In the genomic region with DNA sequence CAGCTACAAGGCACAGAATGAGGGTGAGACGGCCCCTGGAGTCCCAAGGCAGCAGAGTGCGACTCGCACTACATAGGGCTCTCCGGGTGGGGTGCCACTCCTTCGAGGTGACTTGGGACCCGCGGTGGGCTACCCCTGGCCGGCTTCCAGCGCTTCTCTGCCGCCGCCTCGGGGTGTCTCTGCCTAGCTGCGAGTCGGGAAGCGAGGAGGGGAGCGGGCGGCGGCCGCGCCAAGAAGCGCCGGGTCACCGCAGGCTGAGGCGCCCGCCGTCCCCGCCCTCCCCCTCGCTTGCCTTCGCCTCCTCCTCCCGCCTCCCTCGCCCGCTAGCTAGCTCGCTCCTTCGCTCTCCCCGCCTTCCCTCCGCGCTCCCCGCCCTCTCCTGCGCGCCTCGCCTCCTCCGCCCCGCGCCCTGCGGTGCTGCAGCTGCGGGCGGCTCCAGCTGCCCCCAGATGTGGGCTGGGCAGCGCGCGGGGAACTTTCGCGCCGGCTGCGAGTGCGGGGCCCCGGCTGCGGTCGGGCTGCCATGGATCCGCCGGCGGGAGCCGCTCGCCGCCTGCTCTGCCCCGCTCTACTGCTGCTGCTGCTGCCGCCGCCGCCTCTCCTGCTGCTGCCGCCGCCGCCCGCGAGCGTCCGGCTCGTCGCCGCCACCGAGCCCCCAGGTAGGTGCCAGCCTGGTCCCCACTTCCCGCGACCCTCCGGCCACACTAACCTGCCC, we compare ENCODE assay signal across 8 mouse cellular contexts. TPM values are rescaled to one million over a fixed set of nuclear protein-coding genes. Genes with fewer than 3 reads are reported as not detected.
DNase-seq lines count a peak whose midpoint lies in the region; ATAC-seq and TF ChIP-seq lines count a peak whose summit lies in the region.

Gene Adamts2 (plus strand): TSS at position 444 of the 715 bp plus-strand sequence.

- peak within 1 kb of the TSS; percentile 72 to 78 for H3K4me3 ChIP-seq in ES-E14 (ENCODE audit: insufficient read depth in 1 of 2, low read depth in 1 of 2, low read length in 2 of 2, poor library complexity in 1 of 2, severe bottlenecking in 1 of 2)
- H3K4me3 ChIP-seq in forebrain, embryonic 16.5 days (replicated peaks; ENCODE audit: low read length), result peak within 1 kb of the TSS; percentile 71

- ATAC-seq in forebrain, embryonic 16.5 days, result peak; percentile 84
- no peak for ATAC-seq in inflammation-experienced regulatory T-cells, adult 6 months

- H3K36me3 ChIP-seq in ES-E14 (ENCODE audit: control insufficient read depth, insufficient read depth, low read length, poor library complexity, severe bottlenecking), result no peaks in the 10 kb centered on the region
- H3K36me3 ChIP-seq in forebrain, embryonic 16.5 days (ENCODE audit: control insufficient read depth, insufficient read depth), result no peaks in the 10 kb centered on the region

- no peaks in the 10 kb centered on the region for H3K4me1 ChIP-seq in ES-E14 (ENCODE audit: control insufficient read depth in 2 of 2, insufficient read depth in 2 of 2, low read length in 2 of 2, poor library complexity in 1 of 2)
- H3K4me1 ChIP-seq in forebrain, embryonic 16.5 days (replicated peaks; ENCODE audit: control insufficient read depth, insufficient read depth, low read length), result peaks cover 18% of the 10 kb centered on the region

- H3K27ac ChIP-seq in ES-E14 (ENCODE audit: insufficient read depth, low read depth, low read length, poor library complexity, severe bottlenecking), result no peak within 1 kb of the TSS
- no peak within 1 kb of the TSS for H3K27ac ChIP-seq in forebrain, embryonic 16.5 days (ENCODE audit: low read length)

- in situ Hi-C loops in ES-E14 (cut with MboI; ENCODE audit: low sequenced_read_pairs in 2 of 2, unreplicated experiment in 2 of 2), result no loop called here

- DNase-seq in ES-E14 (ENCODE audit: low read depth, low spot score), result no peak
- peak; percentile 73 for DNase-seq in brain, adult 2 months (ENCODE audit: low read depth, low spot score)
- DNase-seq in heart, postnatal 25 days (ENCODE audit: low spot score), result peak; percentile 70
- DNase-seq in layer of hippocampus, postnatal 36 days, result peak in 1 of 2 experiments; percentile 55
- DNase-seq in lung, postnatal 4 days, result peak; percentile 79 to 87
- DNase-seq in right cerebral cortex, postnatal 14 days, result peak; percentile 50

- under 1% methylated on average over 75 of the region's 82 CpGs for WGBS in forebrain, embryonic 16.5 days

- H3K27me3 ChIP-seq in forebrain, embryonic 16.5 days (replicated peaks; ENCODE audit: control insufficient read depth, insufficient read depth, low read length), result peaks cover 43% of the 10 kb centered on the region

- peak within 1 kb of the TSS; percentile 67 for H3K9ac ChIP-seq in ES-E14 (ENCODE audit: insufficient read depth, low read depth, low read length, poor library complexity, severe bottlenecking)
- H3K9ac ChIP-seq in forebrain, embryonic 16.5 days (replicated peaks; ENCODE audit: low read depth, low read length), result peak within 1 kb of the TSS; percentile 65

- intact Hi-C loops in heart, postnatal 25 days (cut with DNase I), result loop anchor here (2.0 to 5.0 kb wide), 3 partner anchors 15 to 166 kb away; no protein-coding TSS in a partner anchor

- no peaks in the 10 kb centered on the region for H3K9me3 ChIP-seq in ES-E14 (ENCODE audit: control insufficient read depth, insufficient read depth, low read depth, low read length)
- no peaks in the 10 kb centered on the region for H3K9me3 ChIP-seq in forebrain, embryonic 16.5 days (ENCODE audit: control insufficient read depth, low read length)

- peak within 1 kb of the TSS; percentile 98 for H3K4me2 ChIP-seq in forebrain, embryonic 16.5 days (ENCODE audit: low read length)

TF ChIP-seq in ES-E14, 5 proteins besides CTCF, POLR2A, EP300 and RAD21:
- TF ChIP-seq MAFK (IDR thresholded peaks at IDR 0.05; ENCODE audit: insufficient read depth, low read depth, low read length), result no peak
- no peak for TF ChIP-seq ZNF384 (IDR thresholded peaks at IDR 0.05; ENCODE audit: low read depth, low read length)
- no peak for TF ChIP-seq ZC3H11A (IDR thresholded peaks at IDR 0.05; ENCODE audit: borderline replicate concordance, low read depth, low read length)
- no peak for TF ChIP-seq HCFC1 (IDR thresholded peaks at IDR 0.05; ENCODE audit: borderline replicate concordance, insufficient read depth, low read length)
- no peak for TF ChIP-seq CHD2 (IDR thresholded peaks at IDR 0.05; ENCODE audit: low read depth, low read length)

RNA-seq across cellular contexts. Expression of gene Adamts2, which starts in this region (rescaled TPM):
- 0.74 and 1.1 TPM in 2 replicates for total RNA-seq in ES-E14 (2012; rRNA removed)
- 3.4 and 4.5 TPM in 2 replicates for polyA plus RNA-seq in forebrain, embryonic 16.5 days (2015; fragmentation: Nextera tagmentation; extraction: Ambion mirVana)
- total RNA-seq in heart, postnatal 25 days (2021), result 10 to 100 TPM; 19.1 to 20.0 TPM
- 10 to 100 TPM; 15.7 to 15.9 TPM for total RNA-seq in layer of hippocampus, postnatal 36 days (2021)
- not detected for polyA plus RNA-seq in inflammation-experienced regulatory T-cells, adult 6 months (2017; shearing (Covaris generic))
